Mouse (Mus musculus) intestine, embryonic 14.5 days (tissue): Measurements from ENCODE around the gene Iapp. TPM values are rescaled to one million over a fixed set of nuclear protein-coding genes. Genes with fewer than 3 reads are reported as not detected.
"Not testable (repeated sequence)": the region's sequence is repeated elsewhere in the genome, so short reads cannot be mapped to it uniquely, and the experiment has no call there.

Source experiments
- ATAC-seq: fragments of 200-750 bp; cut with Nextera tagmentation; replicated peaks from 2 replicates; pipeline ENCODE4 v1.8.0; 2017; ENCODE audit warnings: low read depth, moderate number of reproducible peaks, moderate TSS enrichment, moderate library complexity; ENCODE audit not compliant: low FRiP score, low TSS enrichment
- DNase-seq: peaks from one replicate; pipeline ENCODE4 v3.0.0-alpha.2; 2018; ENCODE audit warnings: low spot score
- H3K27ac ChIP-seq: fragments of 300-500 bp; sonication (generic); 2 replicates; pipeline ENCODE4 v1.5.1; 2014; ENCODE audit warnings: low read depth, mild to moderate bottlenecking, control low read depth
- H3K27me3 ChIP-seq: fragments of 300-500 bp; sonication (generic); replicated peaks from 2 replicates; pipeline ENCODE4 v1.6.1; 2014; ENCODE audit warnings: low read length, control low read depth; ENCODE audit not compliant: control insufficient read depth, insufficient read depth
- H3K36me3 ChIP-seq: fragments of 300-500 bp; sonication (generic); 2 replicates; pipeline ENCODE4 v1.6.1; 2014; ENCODE audit warnings: low read length, control low read depth; ENCODE audit not compliant: control insufficient read depth, insufficient read depth
- H3K4me1 ChIP-seq: fragments of 300-500 bp; sonication (generic); replicated peaks from 2 replicates; pipeline ENCODE4 v1.6.1; 2014; ENCODE audit warnings: low read length, control low read depth, mixed read lengths; ENCODE audit not compliant: control insufficient read depth, insufficient read depth
- H3K4me2 ChIP-seq: fragments of 300-500 bp; sonication (generic); 2 replicates; pipeline ENCODE4 v1.6.1; 2014; ENCODE audit warnings: low read length
- H3K4me3 ChIP-seq: fragments of 300-500 bp; sonication (generic); 2 replicates; pipeline ENCODE4 v1.5.1; 2014; ENCODE audit warnings: low read depth, low read length, control low read depth, mixed read lengths
- H3K9ac ChIP-seq: fragments of 300-500 bp; sonication (generic); 2 replicates; pipeline ENCODE4 v1.6.1; 2014; ENCODE audit warnings: mild to moderate bottlenecking, low read length
- H3K9me3 ChIP-seq: fragments of 300-500 bp; sonication (generic); 2 replicates; pipeline ENCODE4 v1.6.1; 2016; ENCODE audit warnings: low read length, control low read depth; ENCODE audit not compliant: control insufficient read depth
- WGBS: fragments of 180-500 bp; shearing (Covaris S2); extraction: QIAGEN DNeasy Blood & Tissue Kit; methylation state at CpG from one replicate; pipeline ENCODE4 v1.1.7; 2014; 5-methylcytosine and 5-hydroxymethylcytosine counted together
- polyA plus RNA-seq: library from polyadenylated mRNA; unstranded; fragments of >200 nt; fragmentation: Nextera tagmentation; extraction: Ambion mirVana; gene quantifications from 2 replicates; pipeline ENCODE4 v1.2.1, GENCODE M21; 2014

The Iapp gene
- 0.81 and 34.1 TPM in 2 replicates for polyA plus RNA-seq

DNA sequence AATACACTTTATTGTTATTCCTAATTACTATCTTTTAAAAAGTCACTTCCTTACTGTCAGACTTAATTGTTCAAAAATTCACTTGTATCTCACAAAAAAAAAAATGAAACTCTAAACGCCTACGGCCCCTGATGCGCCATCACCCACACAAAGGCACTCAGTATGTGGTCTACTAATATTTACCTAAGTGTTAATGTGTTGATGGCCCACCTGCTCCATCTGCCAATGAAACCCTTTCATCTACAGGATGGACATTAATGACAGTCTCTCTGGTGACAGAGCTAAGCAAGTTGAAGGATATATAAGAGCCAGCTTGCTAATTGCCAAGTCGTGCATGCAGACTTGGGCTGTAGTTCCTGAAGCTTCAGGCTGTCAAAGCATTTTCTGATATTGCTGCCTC is at the start of gene Iapp:
Iapp (plus strand) TSS at position 326 of the 400 bp plus-strand sequence.
- Histone ChIP-seq H3K27ac (no peak within 1 kb of the TSS), H3K9ac (no peak within 1 kb of the TSS), H3K27me3 (no peaks in the 10 kb centered on the region), H3K4me3 (no peak within 1 kb of the TSS), H3K4me1 (no peaks in the 10 kb centered on the region), H3K9me3 (no peaks in the 10 kb centered on the region), H3K4me2 (no peak within 1 kb of the TSS), H3K36me3 (no peaks in the 10 kb centered on the region)
- WGBS = 56% methylated on average over 4 of the region's 4 CpGs
- DNase-seq (no peak), ATAC-seq (no peak)

DNA sequence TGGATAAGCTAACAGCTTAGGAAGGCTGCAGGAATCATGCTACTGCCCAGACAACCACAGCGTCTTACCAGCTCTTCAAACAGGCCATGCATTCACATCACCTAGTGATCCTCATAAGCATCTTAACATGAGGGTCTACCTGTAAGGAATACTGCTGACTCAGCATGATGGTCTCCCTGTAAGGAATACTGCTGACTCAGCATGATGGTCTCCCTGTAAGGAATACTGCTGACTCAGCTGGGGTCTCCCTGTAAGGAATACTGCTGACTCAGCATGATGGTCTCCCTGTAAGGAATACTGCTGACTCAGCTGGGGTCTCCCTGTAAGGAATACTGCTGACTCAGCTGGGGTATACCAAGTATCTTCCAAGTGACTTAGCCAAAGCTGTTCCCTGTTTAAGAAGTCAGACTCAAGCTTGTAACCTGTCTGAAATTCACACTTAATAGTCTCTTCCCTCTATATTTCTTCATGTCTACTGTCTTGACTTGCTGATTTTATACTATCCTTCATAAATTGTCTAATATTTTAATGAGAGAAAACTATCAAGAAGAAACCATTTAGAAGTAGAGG is 47.4 kb upstream of the Iapp start:
- WGBS = 91% methylated on average over 1 of the region's 1 CpGs
- DNase-seq, H3K27me3 ChIP-seq, H3K4me3 ChIP-seq, H3K4me1 ChIP-seq, H3K9ac ChIP-seq, ATAC-seq, H3K36me3 ChIP-seq, H3K9me3 ChIP-seq, H3K4me2 ChIP-seq, H3K27ac ChIP-seq: not testable (repeated sequence)

DNA sequence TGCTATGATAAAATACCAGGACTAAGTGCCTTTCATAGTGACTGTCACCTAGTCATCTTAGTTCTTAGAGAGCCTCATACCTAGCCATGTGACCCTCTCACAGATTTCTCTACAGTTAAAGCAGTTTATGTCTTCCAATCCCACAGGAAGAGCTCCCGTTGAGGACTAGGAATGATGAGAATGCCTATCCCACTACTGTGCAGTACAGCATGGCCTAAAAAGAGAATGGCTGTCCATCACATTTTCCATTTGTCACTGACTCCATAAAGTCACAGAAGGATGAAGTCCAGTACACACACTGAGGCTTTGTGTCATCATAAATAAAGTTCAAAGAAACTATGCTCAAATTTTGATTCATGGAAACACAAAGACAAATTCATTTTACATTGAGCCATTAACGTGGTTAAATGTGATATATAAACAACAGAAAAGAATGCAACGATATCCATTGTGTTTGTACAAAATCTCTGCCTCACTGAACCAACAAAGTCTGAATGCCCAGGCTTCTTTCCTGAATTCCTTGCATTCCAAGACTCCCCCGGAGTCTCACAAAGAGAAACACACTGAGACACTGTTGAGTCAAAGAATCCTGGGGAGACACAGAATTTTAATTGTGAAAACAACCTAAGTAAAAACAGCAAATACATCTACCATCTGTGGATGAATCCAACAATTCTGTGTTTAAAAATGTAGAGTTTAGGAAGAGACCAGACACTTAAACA is 22.3 kb upstream of the Iapp start:
- no peak for DNase-seq
- WGBS = 6% methylated on average over 4 of the region's 4 CpGs

DNA sequence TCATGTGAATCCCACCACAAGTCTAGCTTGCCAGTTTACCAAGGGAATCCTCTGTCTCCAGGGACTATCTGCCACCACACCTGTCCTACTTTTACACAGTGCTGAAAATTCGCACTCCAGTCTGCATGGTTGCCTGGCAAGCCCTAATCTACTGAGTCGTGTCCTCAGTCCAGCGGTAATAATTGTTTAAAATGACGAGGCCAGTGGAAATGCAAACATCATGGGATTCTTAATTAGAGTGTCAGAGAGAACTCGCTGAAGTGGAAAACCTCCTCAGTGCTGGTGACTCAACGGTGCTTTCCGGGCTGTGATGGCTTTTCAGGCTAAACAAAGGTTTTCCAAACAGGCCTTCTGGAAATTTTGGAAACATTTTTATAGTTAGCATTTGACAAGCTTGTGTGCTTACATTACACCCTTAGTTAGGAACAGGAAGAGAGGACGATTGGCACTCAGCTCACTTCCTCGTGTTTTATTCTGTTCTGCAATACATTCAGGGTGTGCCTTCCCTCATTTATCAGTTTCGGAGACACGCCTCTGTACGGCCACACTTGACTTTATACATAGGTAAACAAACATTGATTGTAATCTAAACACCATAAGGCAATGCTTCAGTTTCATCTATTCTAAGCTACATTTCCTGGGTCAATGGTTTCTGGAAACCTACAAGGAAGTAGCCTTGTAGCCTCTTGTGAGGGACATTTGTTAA is 8.7 kb upstream of the Iapp start:
- Histone ChIP-seq H3K9me3 (no peaks in the 10 kb centered on the region), H3K9ac (no peak overlapping the region), H3K4me2 (no peak overlapping the region), H3K4me1 (no peaks in the 10 kb centered on the region), H3K4me3 (no peak overlapping the region), H3K27me3 (no peaks in the 10 kb centered on the region), H3K36me3 (no peaks in the 10 kb centered on the region), H3K27ac (no peak overlapping the region)
- 67% methylated on average over 12 of the region's 12 CpGs for WGBS
- no peak for DNase-seq
- no peak for ATAC-seq

More for the DNA sequence above, 22.3 kb upstream of the Iapp start:
- no peak overlapping the region for H3K4me2 ChIP-seq
- H3K9ac ChIP-seq = no peak overlapping the region
- no peak overlapping the region for H3K27ac ChIP-seq
- H3K4me1 ChIP-seq = no peaks in the 10 kb centered on the region
- H3K36me3 ChIP-seq = no peaks in the 10 kb centered on the region
- H3K4me3 ChIP-seq = no peak overlapping the region
- no peaks in the 10 kb centered on the region for H3K27me3 ChIP-seq
- H3K9me3 ChIP-seq = no peaks in the 10 kb centered on the region
- no peak for ATAC-seq

DNA sequence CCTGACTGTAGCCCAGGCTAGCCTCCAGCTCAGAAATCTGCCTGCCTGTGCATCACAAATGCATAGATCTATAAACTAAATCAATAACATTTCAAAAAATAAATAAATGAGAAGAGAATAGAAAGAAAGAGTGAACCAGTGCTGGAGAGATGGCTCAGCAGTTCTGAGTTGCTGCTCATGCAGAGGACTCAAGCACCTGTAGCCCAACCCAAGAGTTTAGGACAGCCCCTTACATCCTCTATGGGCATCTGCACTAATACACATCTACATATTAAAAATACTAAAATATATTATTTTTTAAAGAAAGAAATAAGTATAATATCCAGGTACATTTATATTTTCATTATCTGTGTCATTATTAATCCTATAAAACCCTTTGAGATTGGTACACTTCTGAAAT is 6.9 kb downstream of the Iapp start:
- no peak overlapping the region for H3K9ac ChIP-seq
- DNase-seq (no peak), ATAC-seq (no peak)
- no peak overlapping the region for H3K4me2 ChIP-seq
- H3K4me3 ChIP-seq = no peak overlapping the region
- H3K36me3 ChIP-seq = no peaks in the 10 kb centered on the region
- no peaks in the 10 kb centered on the region for H3K4me1 ChIP-seq
- peaks cover 5% of the 10 kb centered on the region; the same call in 1 of the 2 replicates for H3K9me3 ChIP-seq
- H3K27me3 ChIP-seq = no peaks in the 10 kb centered on the region
- H3K27ac ChIP-seq = no peak overlapping the region

DNA sequence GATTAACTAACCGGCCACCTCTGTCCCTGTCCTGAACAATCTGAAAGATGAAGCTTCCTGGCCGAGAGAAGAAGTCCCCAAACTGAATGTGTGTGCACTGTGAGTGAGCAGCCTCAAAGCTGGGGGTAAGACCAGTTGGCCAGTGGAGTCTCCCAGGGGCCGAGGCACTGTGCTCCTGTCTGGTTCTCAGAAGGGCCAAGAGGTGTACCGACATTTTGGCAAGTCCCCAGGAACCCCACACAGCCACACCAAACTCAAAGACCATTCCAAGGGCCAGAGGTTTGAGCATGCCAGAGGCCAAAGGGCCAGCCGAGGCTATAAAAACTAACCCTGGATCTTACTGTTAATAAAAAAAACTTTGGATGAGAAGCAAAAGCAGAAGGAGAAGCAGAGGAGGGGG is 16.1 kb downstream of the Iapp start:
- Histone ChIP-seq H3K4me2 (no peak overlapping the region), H3K4me1 (no peaks in the 10 kb centered on the region), H3K36me3 (no peaks in the 10 kb centered on the region), H3K27ac (no peak overlapping the region), H3K9ac (no peak overlapping the region), H3K27me3 (no peaks in the 10 kb centered on the region), H3K9me3 (peaks cover 5% of the 10 kb centered on the region; the same call in 1 of the 2 replicates), H3K4me3 (no peak overlapping the region)
- DNase-seq (no peak), ATAC-seq (no peak)
- 83% methylated on average over 5 of the region's 5 CpGs for WGBS

DNA sequence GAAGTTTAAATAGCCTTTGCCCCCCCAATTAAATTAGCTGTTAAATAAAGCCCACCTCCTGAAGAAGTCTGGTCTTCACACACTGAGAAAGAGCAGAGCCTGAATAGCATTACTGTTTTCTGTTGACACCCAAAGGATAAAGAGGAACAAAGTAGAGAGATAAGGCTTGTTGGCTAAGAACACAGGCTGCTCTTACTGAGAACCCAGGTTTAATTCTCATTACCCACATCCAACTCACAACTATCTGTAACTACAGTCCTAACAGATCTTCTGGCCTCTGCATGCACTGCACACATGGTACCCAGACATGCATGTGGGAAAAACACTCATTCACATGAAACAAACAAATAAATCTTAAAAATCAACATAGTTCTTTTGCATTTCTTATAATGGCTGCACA is 18.9 kb downstream of the Iapp start:
- H3K4me3 ChIP-seq = no peak overlapping the region
- no peak overlapping the region for H3K4me2 ChIP-seq
- no peaks in the 10 kb centered on the region for H3K36me3 ChIP-seq
- H3K27me3 ChIP-seq = no peaks in the 10 kb centered on the region
- DNase-seq = no peak
- ATAC-seq = no peak
- H3K27ac ChIP-seq = no peak overlapping the region
- H3K9me3 ChIP-seq = no peaks in the 10 kb centered on the region
- H3K4me1 ChIP-seq = no peaks in the 10 kb centered on the region
- no peak overlapping the region for H3K9ac ChIP-seq

DNA sequence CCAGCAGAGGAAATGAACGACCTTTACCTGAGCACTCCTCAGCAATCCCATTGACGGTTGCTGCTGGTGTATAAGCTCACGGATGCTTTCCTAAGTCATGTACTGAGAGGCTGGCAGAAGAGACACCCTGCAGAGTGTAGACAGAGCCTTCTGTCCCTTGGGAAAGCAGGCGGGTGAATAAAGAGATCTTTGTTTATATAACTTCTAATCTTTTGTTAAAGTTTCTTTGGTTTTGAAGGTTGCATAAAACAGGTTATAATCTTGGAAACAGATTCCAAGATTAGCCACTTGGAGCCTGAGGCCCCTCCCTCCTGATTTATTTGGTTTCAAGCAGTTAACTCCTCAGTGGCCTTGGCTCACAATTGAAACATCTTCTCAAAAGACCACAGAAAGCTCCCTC is 24.7 kb downstream of the Iapp start, which contains the start of gene Slco1a5:
Slco1a5 (minus strand) TSS at position 101 of the 400 bp plus-strand sequence.
- Histone ChIP-seq H3K9ac (no peak within 1 kb of the TSS), H3K27ac (no peak within 1 kb of the TSS), H3K36me3 (no peaks in the 10 kb centered on the region), H3K4me3 (no peak within 1 kb of the TSS), H3K9me3 (no peaks in the 10 kb centered on the region), H3K4me1 (0 out of 2 replicates have a peak, but pooled peaks cover 5% of the 10 kb centered on the region), H3K27me3 (no peaks in the 10 kb centered on the region), H3K4me2 (no peak within 1 kb of the TSS)
- ATAC-seq = no peak
- no peak for DNase-seq
- WGBS = 25% methylated on average over 4 of the region's 4 CpGs
